Comparison of ENCODE assay signal across 8 mouse cellular contexts in the genomic region with DNA sequence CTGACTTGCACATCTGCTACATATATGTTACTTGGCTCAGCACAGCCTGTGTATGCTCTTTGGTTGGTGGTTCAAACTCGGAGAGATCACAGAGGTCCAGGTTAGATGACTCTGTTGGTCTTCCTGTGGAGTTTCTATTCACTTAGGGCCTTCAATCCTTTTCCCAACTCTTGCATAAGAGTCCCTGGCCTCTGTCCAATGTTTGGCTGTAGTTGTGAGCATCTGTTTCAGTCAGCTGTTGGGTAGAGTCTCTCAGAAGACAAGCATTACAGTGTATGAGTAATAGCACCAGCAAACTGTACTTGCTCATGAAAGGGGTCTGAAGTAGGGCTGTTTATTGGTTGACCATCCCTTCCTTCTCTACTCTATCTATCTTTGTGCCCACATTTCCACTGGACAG.
DNase-seq lines count a peak whose midpoint lies in the region; ATAC-seq lines count a peak whose summit lies in the region.

No protein-coding gene starts in this region.

- DNase-seq in cerebellum, postnatal 14 days, result peak; percentile 5 to 9
- no peak for DNase-seq in cerebellum, adult 11 months
- peak; percentile 84 for DNase-seq in 3T3-L1 (ENCODE audit: low read depth, low spot score)
- peak; percentile 25 to 41 for DNase-seq in gastrocnemius, adult 8-10 months (ENCODE audit: low spot score in 2 of 2)
- DNase-seq in left cerebral cortex, postnatal 36 days (ENCODE audit: low spot score in 2 of 2), result peak; percentile 34 to 48
- no peak for DNase-seq in c-Kit-positive CD71-positive TER-119-positive erythroid progenitor cells, embryonic 14.5 days (ENCODE audit: low spot score)
- no peak for DNase-seq in thymus, postnatal 14 days

- intact Hi-C loops in left cerebral cortex, postnatal 36 days (cut with DNase I), result no loop called here

- no peak for ATAC-seq in granulocyte monocyte progenitor cell, adult 5-6 weeks (replicated peaks; ENCODE audit: poor library complexity, severe bottlenecking)

Comparison
In these comparisons a context has a peak if more than half of its experiments do, and no peak if none do; other contexts are left out.
1. DNase-seq: peak in cerebellum, postnatal 14 days (2 of 2), 3T3-L1 (single experiment), gastrocnemius, adult 8-10 months (2 of 2) and left cerebral cortex, postnatal 36 days (2 of 2); none in cerebellum, adult 11 months (single experiment), c-Kit-positive CD71-positive TER-119-positive erythroid progenitor cells, embryonic 14.5 days (single experiment) and thymus, postnatal 14 days (single experiment).